Mouse (Mus musculus): ENCODE data around the gene Calcrl.

- TF ChIP-seq GATA1 (IDR thresholded peaks at IDR 0.05; ENCODE audit: low read length) (no peak), TAL1 (IDR thresholded peaks at IDR 0.05; ENCODE audit: low read length) (no peak)
Measured at GRCm38 (mm10) chr2:84366742-84367141, 58.5 kb downstream of the Calcrl start.
